Mouse (Mus musculus) midbrain, embryonic 15.5 days (tissue): ENCODE measurements around the gene Samd4b. TPM values are rescaled to one million over a fixed set of nuclear protein-coding genes. Genes with fewer than 3 reads are reported as not detected.

Source experiments
- microRNA-seq: library from miRNA; unstranded; fragments of <30 nt; microRNA quantifications from one replicate; pipeline ENCODE4, GENCODE M21; 2016
- polyA plus RNA-seq: library from polyadenylated mRNA; unstranded; fragments of >200 nt; fragmentation: Nextera tagmentation; extraction: Ambion mirVana; gene quantifications from 2 replicates; pipeline ENCODE4 v1.2.1, GENCODE M21; 2015

The Samd4b gene
- polyA plus RNA-seq, 1 experiment from 2014 or later: 22.8 TPM

Small RNA genes lying within 50 kb of the gene (microRNA-seq; reads per million reads assigned to microRNA genes)
- gene Mir7049: not detected

Other genes with a start within 250 kb of the Samd4b start
- 430 and 438 TPM in 2 replicates for gene Rps16, start 247.5 kb downstream of the Samd4b start, polyA plus RNA-seq
- gene Plekhg2, start 225.5 kb downstream of the Samd4b start, polyA plus RNA-seq: 28.8 and 32.5 TPM in 2 replicates
- gene Zfp36, start 217.9 kb downstream of the Samd4b start, polyA plus RNA-seq: 3.2 and 3.3 TPM in 2 replicates
- gene Med29, start 205.4 kb downstream of the Samd4b start, polyA plus RNA-seq: 46.6 and 47.0 TPM in 2 replicates
- gene Paf1, start 205.2 kb downstream of the Samd4b start, polyA plus RNA-seq: 92.5 and 110 TPM in 2 replicates
- 3.2 and 3.4 TPM in 2 replicates for gene Gmfg, start 160.7 kb downstream of the Samd4b start, polyA plus RNA-seq
- gene Lrfn1, start 146.2 kb downstream of the Samd4b start, polyA plus RNA-seq: 20.9 and 23.0 TPM in 2 replicates
- gene Ifnl2, start 87.7 kb downstream of the Samd4b start, polyA plus RNA-seq: not detected in 2 replicates
- not detected in 2 replicates for gene Ifnl3, start 75.3 kb downstream of the Samd4b start, polyA plus RNA-seq
- gene Sycn, start 57.3 kb downstream of the Samd4b start, polyA plus RNA-seq: not detected in 2 replicates
- gene Nccrp1, start 50.9 kb downstream of the Samd4b start, polyA plus RNA-seq: 0.14 and 0.18 TPM in 2 replicates
- 20.9 and 21.6 TPM in 2 replicates for gene Pak4, start within 50 bp of the Samd4b start, polyA plus RNA-seq
- 0.40 TPM in 1 of 2 replicates, not detected in the other for gene Acp7, start 33.2 kb upstream of the Samd4b start, polyA plus RNA-seq
- 10.2 and 12.1 TPM in 2 replicates for gene Fbxo27, start 94.7 kb upstream of the Samd4b start, polyA plus RNA-seq
- 3.7 and 4.0 TPM in 2 replicates for gene Fbxo17, start 118.7 kb upstream of the Samd4b start, polyA plus RNA-seq
- 96.7 and 106 TPM in 2 replicates for gene Mrps12, start 143.7 kb upstream of the Samd4b start, polyA plus RNA-seq
- gene Sars2, start 143.8 kb upstream of the Samd4b start, polyA plus RNA-seq: 18.3 and 18.7 TPM in 2 replicates
- 0.36 and 0.50 TPM in 2 replicates for gene Ccer2, start 158.0 kb upstream of the Samd4b start, polyA plus RNA-seq
- 125 and 129 TPM in 2 replicates for gene Sirt2, start 168.6 kb upstream of the Samd4b start, polyA plus RNA-seq
- gene Nfkbib, start 169.4 kb upstream of the Samd4b start, polyA plus RNA-seq: 65.8 and 66.5 TPM in 2 replicates
- 2.4 and 3.3 TPM in 2 replicates for gene Rinl, start 190.8 kb upstream of the Samd4b start, polyA plus RNA-seq
- gene Hnrnpl, start 210.4 kb upstream of the Samd4b start, polyA plus RNA-seq: 175 and 176 TPM in 2 replicates
- gene Ech1, start 227.1 kb upstream of the Samd4b start, polyA plus RNA-seq: 92.7 and 94.7 TPM in 2 replicates
- gene Lgals4, start 235.7 kb upstream of the Samd4b start, polyA plus RNA-seq: 5.6 and 8.2 TPM in 2 replicates